Comparison of ENCODE assay signal across 9 mouse cellular contexts in genomic region chr12:82339221-82339861, GRCm38 (mm10).
DNase-seq lines count a peak whose midpoint lies in the region; ATAC-seq and TF ChIP-seq lines count a peak whose summit lies in the region.
"Had no signal": no experiment of that assay in that cellular context is flagged by ENCODE, and none has a peak within 500 bp of the region (broad histone marks: within the 10 kb centered on the region; RNA-seq: fewer than 3 reads in every experiment).

No protein-coding gene starts in this region.

- peak overlapping the region; percentile 71 for H3K4me2 ChIP-seq in heart, embryonic 13.5 days
- H3K4me2 ChIP-seq in lung, postnatal 0 days (replicated peaks; ENCODE audit: low read depth, low read length): peak overlapping the region; percentile 52
- H3K4me2 ChIP-seq: liver, embryonic 15.5 days had no signal

- peaks cover 40% of the 10 kb centered on the region for H3K4me1 ChIP-seq in heart, embryonic 13.5 days
- no peaks in the 10 kb centered on the region for H3K4me1 ChIP-seq in lung, postnatal 0 days (ENCODE audit: insufficient read depth, low read depth, low read length)
- H3K4me1 ChIP-seq: liver, embryonic 15.5 days had no signal

- H3K9ac ChIP-seq in heart, embryonic 13.5 days: peak overlapping the region; percentile 64
- no peak overlapping the region for H3K9ac ChIP-seq in lung, postnatal 0 days (replicated peaks; ENCODE audit: low read depth)
- H3K9ac ChIP-seq: liver, embryonic 15.5 days had no signal

- TF ChIP-seq CTCF in lung, postnatal 0 days (IDR thresholded peaks at IDR 0.05): no peak

- H3K9me3 ChIP-seq in heart, embryonic 13.5 days: no peaks in the 10 kb centered on the region
- no peaks in the 10 kb centered on the region for H3K9me3 ChIP-seq in lung, postnatal 0 days (ENCODE audit: low read length)
- H3K9me3 ChIP-seq: liver, embryonic 15.5 days had no signal

- TF ChIP-seq EP300 in lung, postnatal 0 days (IDR thresholded peaks at IDR 0.05): no peak

- peak overlapping the region; percentile 48 for H3K27ac ChIP-seq in heart, embryonic 13.5 days (replicated peaks)
- H3K27ac ChIP-seq in lung, postnatal 0 days (ENCODE audit: low read length): peak overlapping the region; percentile 66
- H3K27ac ChIP-seq: liver, embryonic 15.5 days had no signal

- H3K27me3 ChIP-seq in heart, embryonic 13.5 days (replicated peaks): no peaks in the 10 kb centered on the region
- no peaks in the 10 kb centered on the region for H3K27me3 ChIP-seq in lung, postnatal 0 days (replicated peaks; ENCODE audit: insufficient read depth, low read length)
- H3K27me3 ChIP-seq: liver, embryonic 15.5 days had no signal

- DNase-seq in cerebellum, adult 18-20 months: peak; percentile 50 to 61
- DNase-seq in embryo, embryonic 9.5 days (ENCODE audit: extremely low spot score): peak; percentile 17
- peak; percentile 43 to 56 for DNase-seq in kidney, postnatal 4 days
- peak; percentile 83 for DNase-seq in lung, postnatal 0 days (ENCODE audit: low spot score)
- DNase-seq in right cerebral cortex, postnatal 4 days: peak; percentile 33
- DNase-seq in gastrocnemius, adult 8-10 months (ENCODE audit: low spot score in 2 of 2): no peak

- peaks cover 15% of the 10 kb centered on the region for H3K36me3 ChIP-seq in heart, embryonic 13.5 days
- no peaks in the 10 kb centered on the region for H3K36me3 ChIP-seq in lung, postnatal 0 days (ENCODE audit: insufficient read depth, low read length)
- H3K36me3 ChIP-seq: liver, embryonic 15.5 days had no signal

- no peak for ATAC-seq in heart, embryonic 13.5 days (ENCODE audit: extremely low read depth, insufficient number of reproducible peaks, low FRiP score, low TSS enrichment)
- peak; percentile 76 for ATAC-seq in lung, postnatal 0 days
- no peak for ATAC-seq in activated CD4-positive, CD25-positive, alpha-beta regulatory T cell, adult 4 months

- H3K4me3 ChIP-seq in heart, embryonic 13.5 days: peak overlapping the region; percentile 41
- peak overlapping the region; percentile 21 for H3K4me3 ChIP-seq in lung, postnatal 0 days (ENCODE audit: low read depth, low read length)
- H3K4me3 ChIP-seq: liver, embryonic 15.5 days had no signal

- 17% methylated on average over 18 of the region's 18 CpGs for WGBS in heart, embryonic 13.5 days
- 23% methylated on average over 18 of the region's 18 CpGs for WGBS in lung, postnatal 0 days

Comparison
In these comparisons a context has a peak if more than half of its experiments do, and no peak if none do; other contexts are left out.
1. DNase-seq: peak in cerebellum, adult 18-20 months (2 of 2), embryo, embryonic 9.5 days (single experiment), kidney, postnatal 4 days (2 of 2), lung, postnatal 0 days (single experiment) and right cerebral cortex, postnatal 4 days (single experiment); none in gastrocnemius, adult 8-10 months (0 of 2).